Mouse (Mus musculus): Measurements from ENCODE around the gene Aldh1a2. TPM values are rescaled to one million over a fixed set of nuclear protein-coding genes. Genes with fewer than 3 reads are reported as not detected.

Aldh1a2 gene
- polyA plus RNA-seq, 1 experiment from 2014 or later: 38.4 TPM

GRCm38 (mm10) chr9:71220401-71220800 lies 4.8 kb downstream of the Aldh1a2 start:
- Histone ChIP-seq H3K36me3 (ENCODE audit: control insufficient read depth, insufficient read depth) (no peaks in the 10 kb centered on the region), H3K27me3 (replicated peaks; ENCODE audit: control insufficient read depth, insufficient read depth, low read length) (peaks cover 35% of the 10 kb centered on the region), H3K4me2 (replicated peaks; ENCODE audit: low read depth) (no peak overlapping the region), H3K9me3 (ENCODE audit: control insufficient read depth) (no peaks in the 10 kb centered on the region), H3K27ac (ENCODE audit: low read depth, low read length) (no peak overlapping the region), H3K4me1 (replicated peaks; ENCODE audit: control insufficient read depth, insufficient read depth, low read length) (no peaks in the 10 kb centered on the region), H3K9ac (ENCODE audit: low read depth, low read length) (no peak overlapping the region), H3K4me3 (ENCODE audit: low read depth, low read length) (no peak overlapping the region)
- WGBS: 60% methylated on average over 2 of the region's 2 CpGs
- no peak for ATAC-seq
- TF ChIP-seq CTCF (IDR thresholded peaks at IDR 0.05; ENCODE audit: low read depth): no peak

DNA sequence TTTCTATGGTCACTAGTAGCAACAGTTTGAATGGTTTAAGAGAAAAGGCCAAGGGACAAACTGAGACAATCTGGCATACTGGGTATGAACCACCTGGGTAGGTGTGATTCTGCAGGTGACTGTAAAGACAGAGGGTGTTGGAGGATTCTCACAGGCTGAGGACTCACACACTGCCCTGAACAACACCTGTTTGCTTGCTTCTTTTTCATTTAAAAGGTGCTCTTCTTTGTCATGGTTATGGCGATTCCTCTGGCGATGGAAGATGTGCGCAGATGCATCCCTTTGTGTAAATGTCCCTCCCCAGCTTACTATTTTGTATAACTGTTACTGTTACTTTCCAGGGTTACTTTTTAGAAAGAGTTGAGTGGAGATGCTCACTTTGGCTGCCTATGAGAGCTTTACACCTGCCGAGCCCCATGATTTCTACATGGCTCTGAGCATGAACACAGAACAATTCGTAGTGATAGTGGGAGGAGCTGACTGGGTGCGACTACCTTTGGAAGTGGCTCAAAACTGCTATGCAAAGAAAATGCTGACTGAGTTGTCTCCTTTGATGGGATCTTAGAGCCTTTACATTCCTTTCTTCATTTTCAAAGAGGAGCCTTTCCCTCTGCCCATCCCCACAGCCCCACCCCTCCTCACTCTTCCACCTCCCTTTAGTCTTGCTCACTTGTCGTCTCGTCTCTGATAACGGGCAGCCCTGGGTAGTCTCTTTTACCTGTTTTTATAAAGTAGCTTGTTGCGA lies 11.8 kb downstream of the Aldh1a2 start:
- Histone ChIP-seq H3K36me3 (ENCODE audit: control insufficient read depth, insufficient read depth) (no peaks in the 10 kb centered on the region), H3K9me3 (ENCODE audit: control insufficient read depth) (no peaks in the 10 kb centered on the region), H3K4me2 (replicated peaks; ENCODE audit: low read depth) (no peak overlapping the region), H3K27me3 (replicated peaks; ENCODE audit: control insufficient read depth, insufficient read depth, low read length) (no peaks in the 10 kb centered on the region; the same call in 1 of the 2 replicates), H3K4me1 (replicated peaks; ENCODE audit: control insufficient read depth, insufficient read depth, low read length) (no peaks in the 10 kb centered on the region), H3K9ac (ENCODE audit: low read depth, low read length) (no peak overlapping the region), H3K4me3 (ENCODE audit: low read depth, low read length) (no peak overlapping the region), H3K27ac (ENCODE audit: low read depth, low read length) (no peak overlapping the region)
- TF ChIP-seq CTCF (IDR thresholded peaks at IDR 0.05; ENCODE audit: low read depth): no peak
- ATAC-seq: no peak
- 59% methylated on average over 10 of the region's 10 CpGs for WGBS

DNA sequence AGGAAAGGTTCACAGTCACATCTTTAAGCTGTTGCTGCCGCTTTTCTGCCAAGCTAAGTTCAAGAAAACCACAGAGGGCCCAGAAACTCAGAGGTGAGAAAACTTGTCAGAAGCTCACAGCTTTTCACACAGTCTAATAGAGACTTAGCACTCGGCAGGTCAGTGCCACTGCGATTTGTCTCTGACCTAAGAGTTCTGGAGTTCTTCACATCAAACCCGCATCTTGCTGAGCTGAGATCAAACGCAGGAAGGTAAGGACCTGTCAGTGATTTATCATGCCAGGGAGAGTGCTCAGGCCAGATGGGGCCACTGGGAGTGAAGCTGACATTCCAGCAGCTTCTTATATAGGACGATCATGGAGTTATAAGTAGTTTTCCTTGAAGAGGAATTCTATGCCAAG lies 14.4 kb downstream of the Aldh1a2 start:
- 35% methylated on average over 6 of the region's 6 CpGs for WGBS

DNA sequence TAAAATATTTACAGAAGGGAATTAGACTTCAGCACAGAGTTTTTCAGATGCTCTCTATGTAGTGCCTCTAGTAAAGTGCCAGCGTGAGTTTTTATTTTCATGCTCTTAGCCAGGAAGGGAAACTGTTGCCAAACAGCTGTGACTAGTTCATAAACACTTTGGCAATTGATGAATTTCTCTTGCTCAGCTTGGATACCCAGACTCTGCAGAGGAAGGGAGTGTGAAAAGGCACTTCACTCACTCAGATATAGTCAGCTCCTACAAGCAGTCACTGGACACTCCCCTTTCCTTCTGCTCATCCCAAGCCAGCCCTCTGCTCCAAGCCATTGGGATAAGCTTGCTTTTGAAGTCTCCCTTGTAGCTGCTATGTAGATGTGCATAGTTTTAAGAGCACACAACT lies 21.0 kb downstream of the Aldh1a2 start:
- Histone ChIP-seq H3K27me3 (replicated peaks; ENCODE audit: control insufficient read depth, insufficient read depth, low read length) (no peaks in the 10 kb centered on the region), H3K4me3 (ENCODE audit: low read depth, low read length) (no peak overlapping the region), H3K27ac (ENCODE audit: low read depth, low read length) (no peak overlapping the region), H3K9ac (ENCODE audit: low read depth, low read length) (no peak overlapping the region), H3K4me1 (replicated peaks; ENCODE audit: control insufficient read depth, insufficient read depth, low read length) (peaks cover 2% of the 10 kb centered on the region; the same call in 1 of the 2 replicates), H3K4me2 (replicated peaks; ENCODE audit: low read depth) (no peak overlapping the region), H3K9me3 (ENCODE audit: control insufficient read depth) (no peaks in the 10 kb centered on the region), H3K36me3 (ENCODE audit: control insufficient read depth, insufficient read depth) (no peaks in the 10 kb centered on the region)
- ATAC-seq: no peak
- 41% methylated on average over 1 of the region's 1 CpGs for WGBS
- TF ChIP-seq CTCF (IDR thresholded peaks at IDR 0.05; ENCODE audit: low read depth): no peak

More for the DNA sequence above, 14.4 kb downstream of the Aldh1a2 start:
- Histone ChIP-seq H3K9me3 (ENCODE audit: control insufficient read depth) (no peaks in the 10 kb centered on the region), H3K9ac (ENCODE audit: low read depth, low read length) (no peak overlapping the region), H3K4me1 (replicated peaks; ENCODE audit: control insufficient read depth, insufficient read depth, low read length) (no peaks in the 10 kb centered on the region), H3K4me2 (replicated peaks; ENCODE audit: low read depth) (no peak overlapping the region), H3K27ac (ENCODE audit: low read depth, low read length) (no peak overlapping the region), H3K27me3 (replicated peaks; ENCODE audit: control insufficient read depth, insufficient read depth, low read length) (no peaks in the 10 kb centered on the region; the same call in 1 of the 2 replicates), H3K36me3 (ENCODE audit: control insufficient read depth, insufficient read depth) (no peaks in the 10 kb centered on the region), H3K4me3 (ENCODE audit: low read depth, low read length) (no peak overlapping the region)
- ATAC-seq: no peak
- TF ChIP-seq CTCF (IDR thresholded peaks at IDR 0.05; ENCODE audit: low read depth): no peak

DNA sequence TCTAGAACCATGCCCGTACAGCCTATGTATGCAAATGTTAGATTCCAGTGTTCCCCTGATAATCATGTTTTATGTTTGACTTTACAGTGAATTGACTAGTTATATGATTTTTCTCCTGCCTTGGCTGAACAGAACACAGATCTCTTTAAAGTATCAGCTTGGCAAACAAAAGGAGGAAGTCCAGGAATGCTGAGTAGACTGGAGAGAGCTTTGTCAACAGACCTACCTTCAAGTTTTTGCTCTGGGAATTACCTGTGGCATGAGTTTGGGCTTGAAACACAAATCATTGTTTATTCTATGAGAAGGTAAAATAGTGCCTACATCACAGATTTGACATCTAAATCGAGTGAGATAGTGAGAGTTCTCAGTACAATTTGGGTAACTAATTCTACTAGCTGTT lies 24.3 kb downstream of the Aldh1a2 start:
- WGBS: 58% methylated on average over 2 of the region's 2 CpGs
- no peak for ATAC-seq
- H3K36me3 ChIP-seq (ENCODE audit: control insufficient read depth, insufficient read depth): no peaks in the 10 kb centered on the region

GRCm38 (mm10) chr9:71241515-71242411 lies 26.2 kb downstream of the Aldh1a2 start:
- ATAC-seq: no peak
- H3K4me2 ChIP-seq (replicated peaks; ENCODE audit: low read depth): no peak overlapping the region
- WGBS: 27% methylated on average over 10 of the region's 10 CpGs

More for the DNA sequence above, 24.3 kb downstream of the Aldh1a2 start:
- H3K27ac ChIP-seq (ENCODE audit: low read depth, low read length): no peak overlapping the region
- H3K4me3 ChIP-seq (ENCODE audit: low read depth, low read length): no peak overlapping the region
- peaks cover 10% of the 10 kb centered on the region; the same call in 1 of the 2 replicates for H3K4me1 ChIP-seq (replicated peaks; ENCODE audit: control insufficient read depth, insufficient read depth, low read length)
- no peaks in the 10 kb centered on the region for H3K9me3 ChIP-seq (ENCODE audit: control insufficient read depth)
- no peak overlapping the region for H3K9ac ChIP-seq (ENCODE audit: low read depth, low read length)
- no peak for TF ChIP-seq CTCF (IDR thresholded peaks at IDR 0.05; ENCODE audit: low read depth)
- H3K27me3 ChIP-seq (replicated peaks; ENCODE audit: control insufficient read depth, insufficient read depth, low read length): no peaks in the 10 kb centered on the region
- no peak overlapping the region for H3K4me2 ChIP-seq (replicated peaks; ENCODE audit: low read depth)

More at GRCm38 (mm10) chr9:71241515-71242411, 26.2 kb downstream of the Aldh1a2 start:
- peaks cover 10% of the 10 kb centered on the region; the same call in 1 of the 2 replicates for H3K4me1 ChIP-seq (replicated peaks; ENCODE audit: control insufficient read depth, insufficient read depth, low read length)
- H3K4me3 ChIP-seq (ENCODE audit: low read depth, low read length): no peak overlapping the region
- H3K27ac ChIP-seq (ENCODE audit: low read depth, low read length): no peak overlapping the region
- no peaks in the 10 kb centered on the region for H3K9me3 ChIP-seq (ENCODE audit: control insufficient read depth)
- H3K9ac ChIP-seq (ENCODE audit: low read depth, low read length): no peak overlapping the region
- no peaks in the 10 kb centered on the region for H3K27me3 ChIP-seq (replicated peaks; ENCODE audit: control insufficient read depth, insufficient read depth, low read length)
- H3K36me3 ChIP-seq (ENCODE audit: control insufficient read depth, insufficient read depth): no peaks in the 10 kb centered on the region
- TF ChIP-seq CTCF (IDR thresholded peaks at IDR 0.05; ENCODE audit: low read depth): no peak

All from intestine, postnatal 0 days (tissue).